Mouse (Mus musculus): ENCODE data around the gene Pold1. TPM values are rescaled to one million over a fixed set of nuclear protein-coding genes. Genes with fewer than 3 reads are reported as not detected.

Pold1 gene
- polyA plus RNA-seq, 1 experiment from 2014 or later: 72.0 TPM

DNA sequence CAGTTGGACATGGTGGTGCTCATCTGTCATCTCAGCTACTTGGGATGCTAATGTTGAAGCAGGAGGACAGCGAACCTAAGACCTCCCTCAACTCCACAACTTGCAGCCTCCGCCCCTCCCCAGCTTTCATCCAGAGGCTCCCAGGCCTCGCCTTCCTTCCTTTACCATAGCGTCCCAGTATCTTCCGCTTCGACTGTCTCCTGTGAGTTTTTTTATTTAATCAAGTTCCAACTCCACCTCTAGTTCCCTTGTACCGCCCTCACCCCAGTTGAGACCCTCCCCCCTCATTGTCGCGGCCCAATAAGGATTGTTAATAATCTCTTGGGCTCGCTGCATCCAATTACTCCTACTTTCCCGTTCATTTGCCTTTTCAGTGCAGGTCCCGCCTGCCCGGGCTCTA lies 41.3 kb upstream of the Pold1 start:
- H3K27me3 ChIP-seq (replicated peaks): peaks cover 69% of the 10 kb centered on the region
- H3K36me3 ChIP-seq: no peaks in the 10 kb centered on the region
- peak overlapping the region; percentile 58; the same call in 1 of the 2 replicates for H3K4me3 ChIP-seq (replicated peaks)
- no peak overlapping the region for H3K9ac ChIP-seq
- no peak overlapping the region for H3K27ac ChIP-seq
- H3K4me1 ChIP-seq (replicated peaks): peaks cover 32% of the 10 kb centered on the region
- H3K4me2 ChIP-seq (replicated peaks): peak overlapping the region; percentile 99
- no peak for ATAC-seq
- H3K9me3 ChIP-seq: no peaks in the 10 kb centered on the region
- WGBS: 4% methylated on average over 13 of the region's 13 CpGs

- Histone ChIP-seq H3K27ac (no peak overlapping the region), H3K4me1 (replicated peaks) (peaks cover 32% of the 10 kb centered on the region), H3K9ac (peak overlapping the region; percentile 6; the same call in 1 of the 2 replicates), H3K27me3 (replicated peaks) (peaks cover 70% of the 10 kb centered on the region), H3K4me3 (replicated peaks) (peak overlapping the region; percentile 36), H3K9me3 (no peaks in the 10 kb centered on the region), H3K36me3 (no peaks in the 10 kb centered on the region), H3K4me2 (replicated peaks) (peak overlapping the region; percentile 68)
- ATAC-seq: peak; percentile 56
- under 1% methylated on average over 25 of the region's 33 CpGs for WGBS
These were observed 40.5 kb upstream of the Pold1 start for GRCm38 (mm10) chr7:44589149-44589548.

GRCm38 (mm10) chr7:44588338-44588737 lies 39.7 kb upstream of the Pold1 start:
- no peak overlapping the region for H3K27ac ChIP-seq
- H3K4me2 ChIP-seq (replicated peaks): peak overlapping the region; percentile 68
- no peak for ATAC-seq
- H3K4me3 ChIP-seq (replicated peaks): peak overlapping the region; percentile 9; the same call in 1 of the 2 replicates
- WGBS: 5% methylated on average over 12 of the region's 12 CpGs
- H3K4me1 ChIP-seq (replicated peaks): peaks cover 30% of the 10 kb centered on the region
- H3K9ac ChIP-seq: no peak overlapping the region
- H3K9me3 ChIP-seq: no peaks in the 10 kb centered on the region
- peaks cover 65% of the 10 kb centered on the region for H3K27me3 ChIP-seq (replicated peaks)
- H3K36me3 ChIP-seq: no peaks in the 10 kb centered on the region

- WGBS: 35% methylated on average over 6 of the region's 6 CpGs
- H3K4me3 ChIP-seq (replicated peaks): no peak overlapping the region
- H3K4me2 ChIP-seq (replicated peaks): no peak overlapping the region
- no peak overlapping the region for H3K9ac ChIP-seq
- no peak for ATAC-seq
- peaks cover 59% of the 10 kb centered on the region for H3K27me3 ChIP-seq (replicated peaks)
- H3K36me3 ChIP-seq: no peaks in the 10 kb centered on the region
- H3K4me1 ChIP-seq (replicated peaks): peaks cover 30% of the 10 kb centered on the region
- H3K27ac ChIP-seq: no peak overlapping the region
- no peaks in the 10 kb centered on the region for H3K9me3 ChIP-seq
These were observed 39.0 kb upstream of the Pold1 start for GRCm38 (mm10) chr7:44587676-44588075.

DNA sequence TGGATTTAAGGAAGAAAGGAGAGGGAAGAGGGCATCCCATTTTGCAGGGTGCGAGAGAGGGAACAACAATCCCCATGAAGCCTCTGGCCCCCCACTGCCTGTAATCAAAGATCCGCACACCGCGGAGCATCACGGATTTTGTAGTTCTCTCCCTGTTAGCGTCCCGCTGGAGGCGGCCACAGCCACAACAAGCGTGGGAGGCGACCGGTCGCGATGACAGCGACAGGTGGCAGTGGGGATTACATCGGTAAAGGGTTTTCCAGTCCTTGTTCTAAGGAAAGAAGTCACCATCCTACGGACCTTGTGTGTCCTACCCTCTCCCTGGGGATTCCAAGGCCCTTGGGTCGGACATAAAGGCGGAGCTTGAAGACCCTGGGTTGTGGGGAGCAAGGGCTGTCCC lies 38.3 kb upstream of the Pold1 start:
- peaks cover 29% of the 10 kb centered on the region for H3K4me1 ChIP-seq (replicated peaks)
- no peak overlapping the region for H3K27ac ChIP-seq
- peak overlapping the region; percentile 17 for H3K4me3 ChIP-seq (replicated peaks)
- peak overlapping the region; percentile 40 for H3K4me2 ChIP-seq (replicated peaks)
- no peaks in the 10 kb centered on the region for H3K9me3 ChIP-seq
- 1% methylated on average over 18 of the region's 18 CpGs for WGBS
- H3K9ac ChIP-seq: no peak overlapping the region
- H3K36me3 ChIP-seq: no peaks in the 10 kb centered on the region
- peaks cover 55% of the 10 kb centered on the region for H3K27me3 ChIP-seq (replicated peaks)
- ATAC-seq: no peak

GRCm38 (mm10) chr7:44586518-44586917 lies 37.9 kb upstream of the Pold1 start:
- H3K27me3 ChIP-seq (replicated peaks): peaks cover 51% of the 10 kb centered on the region
- H3K36me3 ChIP-seq: no peaks in the 10 kb centered on the region
- H3K27ac ChIP-seq: no peak overlapping the region
- ATAC-seq: no peak
- peaks cover 24% of the 10 kb centered on the region for H3K4me1 ChIP-seq (replicated peaks)
- WGBS: 13% methylated on average over 19 of the region's 19 CpGs
- H3K9ac ChIP-seq: no peak overlapping the region
- H3K4me3 ChIP-seq (replicated peaks): peak overlapping the region; percentile 17
- peak overlapping the region; percentile 40 for H3K4me2 ChIP-seq (replicated peaks)
- H3K9me3 ChIP-seq: no peaks in the 10 kb centered on the region

DNA sequence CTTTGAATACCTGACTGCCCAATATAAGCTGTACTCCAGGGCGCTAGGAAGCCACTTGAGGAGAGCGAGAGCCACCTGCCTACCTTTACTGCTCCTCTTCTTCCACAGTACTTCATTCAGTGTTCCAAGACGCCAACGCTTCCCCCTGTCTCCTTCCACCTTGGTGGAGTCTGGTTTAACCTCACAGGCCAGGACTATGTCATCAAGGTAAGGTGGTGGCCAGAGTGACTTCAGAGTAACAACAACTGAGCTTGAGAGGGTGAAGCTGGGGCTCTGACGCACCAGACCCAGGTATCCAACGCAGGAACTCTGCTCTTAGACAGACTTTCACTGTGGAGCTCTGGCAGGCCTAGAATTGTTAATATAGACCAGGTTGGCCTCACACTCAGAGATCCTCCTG lies 37.0 kb upstream of the Pold1 start:
- H3K27ac ChIP-seq: no peak overlapping the region
- H3K27me3 ChIP-seq (replicated peaks): peaks cover 48% of the 10 kb centered on the region
- no peak overlapping the region for H3K4me2 ChIP-seq (replicated peaks)
- WGBS: 92% methylated on average over 6 of the region's 6 CpGs
- no peak for ATAC-seq
- H3K9me3 ChIP-seq: no peaks in the 10 kb centered on the region
- H3K9ac ChIP-seq: no peak overlapping the region
- H3K4me1 ChIP-seq (replicated peaks): peaks cover 16% of the 10 kb centered on the region
- no peaks in the 10 kb centered on the region for H3K36me3 ChIP-seq
- H3K4me3 ChIP-seq (replicated peaks): no peak overlapping the region

DNA sequence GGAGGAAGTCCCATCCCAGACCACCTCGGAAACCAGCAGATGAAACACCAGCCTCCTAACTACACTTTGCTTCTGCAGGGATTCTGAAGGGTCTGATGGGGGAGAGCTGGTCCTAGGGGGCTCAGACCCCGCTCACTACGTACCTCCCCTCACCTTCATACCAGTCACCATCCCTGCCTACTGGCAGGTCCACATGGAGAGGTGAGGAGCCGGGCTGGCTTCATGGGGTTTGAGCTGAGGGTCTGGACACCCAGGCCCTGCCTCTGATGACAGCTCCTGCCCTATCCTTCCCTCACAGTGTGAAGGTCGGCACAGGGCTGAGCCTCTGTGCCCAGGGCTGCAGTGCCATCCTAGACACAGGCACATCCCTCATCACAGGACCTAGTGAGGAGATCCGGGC lies 36.3 kb upstream of the Pold1 start:
- peaks cover 10% of the 10 kb centered on the region for H3K4me1 ChIP-seq (replicated peaks)

GRCm38 (mm10) chr7:44584265-44584804 lies 35.7 kb upstream of the Pold1 start:
- no peaks in the 10 kb centered on the region for H3K36me3 ChIP-seq
- H3K4me3 ChIP-seq (replicated peaks): no peak overlapping the region
- WGBS: 72% methylated on average over 4 of the region's 4 CpGs
- no peak for ATAC-seq
- H3K27ac ChIP-seq: no peak overlapping the region
- H3K27me3 ChIP-seq (replicated peaks): peaks cover 51% of the 10 kb centered on the region
- no peaks in the 10 kb centered on the region for H3K9me3 ChIP-seq
- H3K4me1 ChIP-seq (replicated peaks): peaks cover 8% of the 10 kb centered on the region
- no peak overlapping the region for H3K4me2 ChIP-seq (replicated peaks)
- H3K9ac ChIP-seq: no peak overlapping the region

More for the DNA sequence above, 36.3 kb upstream of the Pold1 start:
- Histone ChIP-seq H3K4me2 (replicated peaks) (no peak overlapping the region), H3K27ac (no peak overlapping the region), H3K36me3 (no peaks in the 10 kb centered on the region), H3K4me3 (replicated peaks) (no peak overlapping the region), H3K9me3 (no peaks in the 10 kb centered on the region), H3K27me3 (replicated peaks) (peaks cover 51% of the 10 kb centered on the region), H3K9ac (no peak overlapping the region)
- 84% methylated on average over 6 of the region's 6 CpGs for WGBS
- no peak for ATAC-seq

- Histone ChIP-seq H3K4me1 (replicated peaks) (0 out of 2 replicates have a peak, but pooled peaks cover 4% of the 10 kb centered on the region), H3K27me3 (replicated peaks) (peaks cover 45% of the 10 kb centered on the region), H3K9me3 (no peaks in the 10 kb centered on the region), H3K36me3 (no peaks in the 10 kb centered on the region), H3K27ac (no peak overlapping the region), H3K4me3 (replicated peaks) (no peak overlapping the region), H3K9ac (no peak overlapping the region), H3K4me2 (replicated peaks) (no peak overlapping the region)
- ATAC-seq: no peak
- WGBS: 82% methylated on average over 1 of the region's 1 CpGs
These were observed 34.5 kb upstream of the Pold1 start for GRCm38 (mm10) chr7:44583146-44583545.

DNA sequence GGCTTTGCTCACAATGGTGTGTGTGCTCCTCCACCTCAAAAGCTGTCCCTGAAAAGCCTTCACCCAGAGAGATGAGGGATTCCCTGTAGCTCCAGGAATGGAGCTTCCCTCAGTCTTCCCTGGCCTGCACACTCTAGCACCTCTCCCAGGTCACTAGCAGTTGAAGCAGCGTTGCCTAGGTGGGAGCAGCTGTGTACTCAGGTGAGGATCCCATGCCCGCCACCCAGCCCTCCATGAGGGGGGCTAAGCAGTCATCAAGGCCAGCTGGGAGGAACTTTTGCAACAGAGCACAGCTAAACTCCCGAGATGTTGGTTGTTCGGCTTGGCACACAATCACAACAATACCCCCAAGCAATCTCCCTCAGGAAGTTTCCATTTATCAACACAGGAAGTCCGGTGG lies 34.1 kb upstream of the Pold1 start:
- H3K36me3 ChIP-seq: no peaks in the 10 kb centered on the region
- 0 out of 2 replicates have a peak, but pooled peaks cover 4% of the 10 kb centered on the region for H3K4me1 ChIP-seq (replicated peaks)
- 66% methylated on average over 5 of the region's 5 CpGs for WGBS
- H3K9me3 ChIP-seq: no peaks in the 10 kb centered on the region
- no peak overlapping the region for H3K4me2 ChIP-seq (replicated peaks)
- no peak overlapping the region for H3K27ac ChIP-seq
- no peak for ATAC-seq
- no peak overlapping the region for H3K4me3 ChIP-seq (replicated peaks)
- H3K27me3 ChIP-seq (replicated peaks): peaks cover 41% of the 10 kb centered on the region
- H3K9ac ChIP-seq: no peak overlapping the region

GRCm38 (mm10) chr7:44581637-44582036 lies 33.0 kb upstream of the Pold1 start:
- Histone ChIP-seq H3K9me3 (no peaks in the 10 kb centered on the region), H3K36me3 (no peaks in the 10 kb centered on the region), H3K27me3 (replicated peaks) (peaks cover 30% of the 10 kb centered on the region), H3K4me2 (replicated peaks) (no peak overlapping the region), H3K4me3 (replicated peaks) (no peak overlapping the region), H3K27ac (no peak overlapping the region), H3K4me1 (replicated peaks) (no peaks in the 10 kb centered on the region), H3K9ac (no peak overlapping the region)
- no peak for ATAC-seq
- WGBS: 76% methylated on average over 6 of the region's 6 CpGs

- no peak overlapping the region for H3K4me2 ChIP-seq (replicated peaks)
- WGBS: 24% methylated on average over 5 of the region's 5 CpGs
These were observed 27.7 kb upstream of the Pold1 start for GRCm38 (mm10) chr7:44576333-44576844.

More at GRCm38 (mm10) chr7:44576333-44576844, 27.7 kb upstream of the Pold1 start:
- no peak overlapping the region for H3K9ac ChIP-seq
- no peak overlapping the region for H3K27ac ChIP-seq
- no peak for ATAC-seq
- no peaks in the 10 kb centered on the region for H3K4me1 ChIP-seq (replicated peaks)
- no peaks in the 10 kb centered on the region for H3K36me3 ChIP-seq
- H3K4me3 ChIP-seq (replicated peaks): no peak overlapping the region
- no peaks in the 10 kb centered on the region for H3K9me3 ChIP-seq
- 0 out of 2 replicates have a peak, but pooled peaks cover 9% of the 10 kb centered on the region for H3K27me3 ChIP-seq (replicated peaks)
